Mouse (Mus musculus) spleen, postnatal 4 days (tissue): ENCODE measurements around the gene Nkx2-5.

ENCODE experiments used
- DNase-seq, 2 experiments: peaks; one replicate each; pipeline ENCODE4 v3.0.0; 2022; ENCODE audit warnings: low spot score in 2 of 2

The Nkx2-5 gene

DNA sequence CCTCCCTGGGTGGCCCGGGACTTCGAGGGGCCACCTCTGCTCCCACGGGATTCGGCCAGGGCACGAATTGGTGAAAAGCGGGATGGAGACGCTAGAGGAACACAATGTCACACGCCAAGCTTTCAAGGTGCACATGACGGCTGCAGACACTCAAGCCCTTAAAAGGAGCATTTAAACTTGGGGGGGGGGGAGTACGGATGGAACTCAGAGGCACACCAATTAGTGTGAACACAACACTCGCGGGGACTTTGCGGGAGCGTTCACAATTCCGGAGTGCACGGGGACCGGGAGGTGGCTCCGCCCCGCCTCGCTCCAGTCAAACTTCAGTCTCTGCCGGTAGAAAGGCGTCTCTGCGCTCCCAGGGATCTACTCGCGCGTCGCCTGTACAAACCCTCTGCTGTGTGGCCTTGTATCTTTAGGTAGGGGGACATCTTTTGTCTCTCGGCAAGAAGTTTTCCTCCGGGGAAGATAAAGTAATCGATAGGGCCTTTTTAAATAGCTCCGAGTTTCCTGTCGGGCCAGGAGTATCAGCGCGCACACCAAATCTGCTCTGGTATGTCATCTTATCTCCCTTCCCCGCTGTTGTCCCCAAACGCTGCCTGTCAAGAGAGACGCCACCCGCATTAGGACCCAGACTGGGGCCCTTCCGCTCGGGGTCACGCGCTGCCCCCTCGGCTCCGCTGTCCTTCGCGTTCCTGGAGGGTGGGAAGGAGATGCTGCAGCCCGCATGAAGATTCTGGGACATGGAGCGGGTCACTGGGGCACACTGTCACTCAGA lies 5.7 kb upstream of the Nkx2-5 start:
- DNase-seq, result no peak

DNA sequence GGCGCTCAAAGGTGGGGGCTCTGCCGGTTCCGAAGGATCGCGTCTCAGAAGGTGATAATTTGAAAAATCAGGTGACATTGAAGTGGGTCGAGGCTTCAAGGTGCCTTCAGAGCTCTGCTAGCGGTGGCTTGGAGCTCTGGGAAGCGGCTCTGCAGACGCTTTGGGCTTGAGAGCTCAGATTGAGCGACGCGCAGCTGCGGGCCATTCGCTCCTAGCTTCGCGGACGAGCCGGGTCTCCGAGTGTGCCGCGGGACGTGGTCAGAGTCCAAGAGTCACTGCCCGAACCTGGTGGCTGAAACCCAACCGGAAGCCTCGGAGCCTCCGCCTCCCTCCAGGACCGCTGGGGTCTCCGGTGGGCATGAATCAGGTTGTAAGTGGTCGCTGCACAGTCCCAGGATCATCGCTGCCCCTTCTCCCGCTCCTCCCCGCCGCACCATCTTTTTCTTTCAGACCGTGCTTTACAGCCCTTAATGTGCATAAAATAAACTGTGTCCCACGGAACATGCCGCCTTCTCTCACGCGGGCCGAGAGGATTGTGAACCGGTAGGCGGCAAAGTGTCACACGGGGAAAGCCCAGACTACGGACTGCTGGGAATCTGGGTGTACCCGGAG lies 5.0 kb upstream of the Nkx2-5 start:
- DNase-seq, result no peak

DNA sequence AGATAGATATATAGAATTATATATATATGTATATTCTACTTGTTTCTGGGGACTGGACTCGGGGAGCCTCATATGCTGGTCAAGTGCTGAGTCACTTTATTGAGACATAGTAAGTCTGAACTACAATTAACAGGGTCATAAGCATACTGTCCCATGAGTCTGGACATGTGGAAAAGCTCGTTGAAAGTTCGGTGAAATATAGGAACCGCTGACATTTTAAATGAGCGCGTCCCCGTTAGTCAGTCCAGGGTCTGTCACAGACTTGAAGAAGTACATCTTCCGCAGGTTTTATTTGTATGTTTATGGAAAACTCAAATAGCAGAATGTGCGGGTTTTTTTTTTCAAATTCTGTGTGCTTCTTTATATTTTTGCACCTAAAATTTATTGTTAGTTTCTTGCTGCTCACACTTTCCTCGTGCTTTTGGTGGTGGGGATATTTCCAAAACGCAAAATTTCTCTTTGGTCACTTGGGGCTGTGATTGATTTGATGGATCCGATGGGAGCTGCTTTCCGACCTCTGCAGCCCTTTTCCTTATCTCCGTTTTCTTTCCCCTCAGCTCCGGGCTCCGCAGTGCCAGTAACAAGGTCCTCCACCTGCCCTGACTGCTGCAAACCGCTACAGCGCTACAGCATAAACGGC lies 4.4 kb upstream of the Nkx2-5 start:
- no peak for DNase-seq

DNA sequence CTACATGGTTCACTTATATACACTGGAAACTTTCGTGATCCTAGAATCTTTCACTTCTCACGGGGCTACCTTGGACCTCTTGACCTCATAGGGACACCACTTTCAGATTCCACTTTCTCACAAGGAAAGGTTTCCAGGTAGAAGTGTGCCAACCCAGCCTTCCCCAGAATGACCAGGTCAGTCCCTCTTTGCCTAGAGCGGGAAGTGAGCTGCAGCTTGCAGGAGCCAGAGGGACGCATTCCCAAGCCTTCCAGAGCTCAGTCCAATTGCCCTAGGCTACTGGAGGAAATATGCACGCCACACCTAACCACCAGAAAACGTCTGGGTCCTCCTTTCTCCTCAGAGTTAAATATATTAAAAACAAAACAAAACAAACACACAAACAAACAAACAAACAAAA lies 3.4 kb upstream of the Nkx2-5 start:
- DNase-seq, result no peak

DNA sequence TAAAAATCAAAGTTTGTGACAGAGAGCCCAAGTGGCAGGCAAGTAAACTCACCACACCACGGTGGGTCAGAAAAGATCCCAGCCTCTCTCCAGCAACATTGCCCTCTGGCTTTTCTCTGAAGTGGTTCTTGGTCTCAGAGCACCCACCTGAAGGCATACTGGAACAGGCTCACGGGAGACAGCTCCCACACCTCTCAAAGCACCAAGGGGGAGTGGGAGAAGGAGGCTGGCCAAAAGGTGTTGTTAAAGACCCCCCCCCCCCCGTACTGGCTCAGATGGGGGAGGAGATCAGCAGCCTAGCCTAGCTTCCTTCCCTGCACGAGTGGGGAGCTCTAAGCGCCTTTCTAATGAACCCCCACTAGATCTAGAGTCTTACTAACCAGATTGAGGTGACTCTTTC lies 3.0 kb upstream of the Nkx2-5 start:
- DNase-seq, result no peak

DNA sequence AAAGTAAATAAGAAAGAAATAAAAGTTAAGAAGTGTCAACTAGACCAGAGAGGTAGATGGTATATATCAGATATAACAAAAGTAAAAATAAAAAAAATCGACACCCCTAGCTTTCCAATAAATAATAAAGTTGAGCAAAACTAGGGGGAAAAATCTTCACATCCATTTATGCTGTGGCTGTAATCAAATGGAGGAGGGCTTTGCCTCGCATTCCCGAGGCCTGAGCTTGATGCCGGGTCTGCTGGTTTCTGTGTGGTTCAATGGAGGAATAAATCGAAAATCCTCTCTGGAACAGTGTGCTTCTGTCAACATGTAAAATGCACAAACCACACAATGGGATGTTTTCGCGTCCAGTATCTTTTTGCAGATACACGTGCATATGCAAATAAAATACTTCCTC lies 1.6 kb upstream of the Nkx2-5 start:
- DNase-seq, result no peak

GRCm38 (mm10) chr17:26845149-26846050 lies 591 bp upstream of the Nkx2-5 start:
- no peak for DNase-seq

GRCm38 (mm10) chr17:26844371-26844851 lies 398 bp downstream of the Nkx2-5 start:
- no peak for DNase-seq

DNA sequence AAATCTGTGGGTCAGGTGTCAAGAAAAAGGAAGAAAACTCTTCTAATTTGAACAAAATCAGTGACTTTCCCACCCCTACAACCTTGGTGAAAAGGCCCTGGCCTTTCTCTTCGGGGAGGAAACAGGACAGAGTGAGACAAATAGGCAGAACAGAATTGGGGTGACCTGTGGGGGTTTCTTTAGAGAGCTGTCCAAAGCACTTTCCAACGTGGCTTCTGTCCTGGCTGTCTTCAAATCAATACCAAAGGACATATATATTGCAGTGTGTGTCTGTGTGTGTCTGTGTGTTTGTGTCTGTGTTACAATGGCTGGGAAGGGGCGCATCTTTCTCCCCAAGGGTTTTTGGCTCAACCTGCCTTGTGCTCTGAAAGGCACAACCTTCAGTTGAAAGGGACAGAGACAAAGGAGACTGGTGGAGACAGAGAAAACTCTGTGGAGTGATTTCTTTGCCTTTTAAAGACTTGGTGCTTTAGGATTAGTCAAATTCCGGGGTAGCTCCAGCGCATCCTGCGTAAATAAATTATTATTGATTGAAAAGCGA lies 1.0 kb downstream of the Nkx2-5 start:
- no peak for DNase-seq

- DNase-seq, result no peak
These were observed 1.6 kb downstream of the Nkx2-5 start for GRCm38 (mm10) chr17:26843229-26843567.

- DNase-seq, result no peak
These were observed 2.2 kb downstream of the Nkx2-5 start for GRCm38 (mm10) chr17:26842431-26843228.

- no peak for DNase-seq
These were observed 2.8 kb downstream of the Nkx2-5 start for GRCm38 (mm10) chr17:26841981-26842380.

DNA sequence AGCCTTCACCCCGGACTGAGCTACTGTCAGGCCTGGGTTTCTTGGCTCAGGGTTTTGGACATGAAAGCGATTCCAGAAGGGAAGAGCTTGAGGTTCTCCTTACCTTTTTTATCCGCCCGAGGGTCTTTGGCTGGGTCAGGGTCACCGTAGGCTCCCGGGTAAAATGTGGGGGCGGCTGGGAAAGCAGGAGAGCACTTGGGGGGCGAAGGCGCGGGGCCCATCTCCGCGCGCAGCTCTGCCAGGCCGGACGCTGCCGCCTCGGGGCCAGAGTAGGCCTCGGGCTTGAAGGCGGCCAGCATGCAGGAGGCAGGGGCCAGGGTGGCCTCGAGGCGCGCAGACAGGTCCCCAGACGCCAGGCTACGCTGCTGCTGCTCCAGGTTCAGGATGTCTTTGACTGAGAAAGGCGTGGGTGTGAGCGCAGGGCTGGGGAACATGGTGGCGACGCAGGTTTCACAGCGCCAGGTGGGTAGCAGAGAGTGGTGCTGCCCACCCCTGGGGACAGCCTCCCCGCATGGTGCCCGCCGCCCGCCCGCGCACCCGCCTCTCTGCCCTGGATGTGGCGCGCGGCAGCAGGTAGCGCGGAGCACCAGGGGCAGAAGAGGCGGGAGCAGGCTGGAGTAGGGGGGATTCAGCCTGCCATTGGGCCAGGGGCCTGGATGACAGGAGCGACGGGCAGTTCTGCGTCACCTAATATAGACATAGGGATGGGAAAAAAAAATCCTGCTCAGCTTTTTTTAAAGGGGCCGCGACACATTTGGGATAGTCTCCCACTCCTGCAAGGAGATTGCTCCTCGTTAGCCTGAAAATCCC lies 3.7 kb downstream of the Nkx2-5 start:
- no peak for DNase-seq

DNA sequence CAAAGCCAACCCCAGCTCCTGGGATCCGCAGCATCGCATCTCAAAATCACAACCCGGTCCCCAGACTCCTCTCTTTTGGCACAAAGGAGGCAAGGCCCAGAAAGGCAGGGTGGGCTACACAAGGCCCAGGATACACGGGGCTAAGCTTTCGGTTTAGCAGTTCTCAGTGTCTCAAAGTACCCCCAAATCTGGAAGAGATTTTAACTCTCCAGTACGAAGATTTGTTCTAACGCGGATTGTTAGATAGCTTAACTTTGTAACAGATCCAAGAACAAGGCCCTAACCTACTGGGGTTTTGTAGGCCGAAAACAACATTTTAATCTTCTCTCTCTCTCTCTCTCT lies 4.4 kb downstream of the Nkx2-5 start:
- DNase-seq, result no peak

GRCm38 (mm10) chr17:26839718-26840438 lies 4.9 kb downstream of the Nkx2-5 start:
- DNase-seq, result no peak

DNA sequence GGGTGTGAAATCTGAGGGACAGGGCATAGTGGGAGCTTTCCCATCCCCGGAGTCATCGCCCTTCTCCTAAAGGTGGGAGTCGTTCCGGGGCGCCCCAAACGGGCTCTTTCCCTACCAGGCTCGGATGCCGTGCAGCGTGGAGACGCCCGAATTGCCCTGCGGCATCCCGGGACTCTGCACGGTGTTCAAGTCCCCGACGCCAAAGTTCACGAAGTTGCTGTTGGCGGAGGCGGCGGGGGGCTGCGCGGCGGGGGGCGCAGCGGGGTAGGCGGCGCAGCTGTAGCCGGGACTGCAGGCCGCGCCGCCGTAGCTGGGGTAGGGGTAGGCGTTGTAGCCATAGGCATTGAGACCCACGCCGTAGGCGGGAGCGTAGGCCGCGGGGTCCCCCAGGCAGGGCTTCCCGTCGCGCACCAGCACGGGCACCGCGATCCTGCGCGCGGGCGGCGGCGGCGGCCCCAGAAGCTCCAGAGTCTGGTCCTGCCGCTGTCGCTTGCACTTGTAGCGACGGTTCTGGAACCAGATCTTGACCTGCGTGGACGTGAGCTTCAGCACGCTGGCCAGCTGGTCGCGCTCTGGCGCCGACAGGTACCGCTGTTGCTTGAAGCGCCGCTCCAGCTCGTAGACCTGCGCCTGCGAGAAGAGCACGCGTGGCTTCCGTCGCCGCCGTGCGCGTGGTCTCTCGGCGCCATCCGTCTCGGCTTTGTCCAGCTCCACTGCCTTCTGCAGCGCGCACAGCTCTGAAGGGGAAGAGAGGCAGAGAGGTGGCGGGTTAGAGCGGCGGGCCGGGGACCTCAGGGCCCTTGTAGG lies 5.7 kb downstream of the Nkx2-5 start:
- no peak for DNase-seq

- no peak for DNase-seq
These were observed 6.5 kb downstream of the Nkx2-5 start for GRCm38 (mm10) chr17:26838191-26838910.

DNA sequence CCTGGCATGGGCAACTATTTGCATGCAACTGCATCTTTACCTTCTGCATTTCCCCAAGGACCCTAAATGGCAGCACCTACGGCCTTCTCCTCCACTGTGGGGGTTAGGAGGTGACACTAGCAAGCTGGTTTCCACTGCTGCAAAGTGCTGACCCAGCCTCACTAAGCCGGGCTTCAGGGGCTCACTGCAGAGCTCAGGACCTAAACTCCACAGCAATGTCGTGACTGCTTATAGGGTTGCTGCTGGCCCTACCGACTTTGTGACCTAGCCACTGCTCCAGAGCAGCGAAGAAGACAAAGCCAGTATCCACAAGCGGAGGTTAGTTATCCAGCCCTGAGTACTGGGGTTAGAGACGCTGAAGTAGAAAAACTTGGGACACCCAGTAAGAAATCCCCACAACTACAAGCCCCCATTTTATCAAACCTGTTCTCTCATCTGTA lies 7.2 kb downstream of the Nkx2-5 start:
- DNase-seq, result no peak
